Mouse (Mus musculus) embryonic facial prominence, embryonic 12.5 days (tissue): ENCODE results near the gene Srm. TPM values are rescaled to one million over a fixed set of nuclear protein-coding genes. Genes with fewer than 3 reads are reported as not detected.

Source experiments
- ATAC-seq: fragments of 200-750 bp; cut with Nextera tagmentation; 2 replicates; pipeline ENCODE4 v1.8.0; 2017; ENCODE audit not compliant: insufficient number of reproducible peaks, insufficient read depth, low FRiP score, low TSS enrichment
- H3K27ac ChIP-seq: fragments of 300-500 bp; sonication (generic); 2 replicates; pipeline ENCODE4 v1.5.1; 2016; ENCODE audit warnings: mild to moderate bottlenecking
- H3K27me3 ChIP-seq: fragments of 300-500 bp; sonication (generic); 2 replicates; pipeline ENCODE4 v1.6.1; 2016; ENCODE audit warnings: mild to moderate bottlenecking, moderate library complexity
- H3K36me3 ChIP-seq: fragments of 300-500 bp; sonication (generic); 2 replicates; pipeline ENCODE4 v1.6.1; 2016; ENCODE audit warnings: mild to moderate bottlenecking
- H3K4me1 ChIP-seq: fragments of 300-500 bp; sonication (generic); 2 replicates; pipeline ENCODE4 v1.6.1; 2016
- H3K4me2 ChIP-seq: fragments of 300-500 bp; sonication (generic); replicated peaks from 2 replicates; pipeline ENCODE4 v1.6.1; 2016; ENCODE audit warnings: mild to moderate bottlenecking, moderate library complexity
- H3K4me3 ChIP-seq: fragments of 300-500 bp; sonication (generic); 2 replicates; pipeline ENCODE4 v1.5.1; 2016; ENCODE audit warnings: mild to moderate bottlenecking
- H3K9ac ChIP-seq: fragments of 300-500 bp; sonication (generic); 2 replicates; pipeline ENCODE4 v1.6.1; 2016; ENCODE audit warnings: mild to moderate bottlenecking, moderate library complexity
- H3K9me3 ChIP-seq: fragments of 300-500 bp; sonication (generic); 2 replicates; pipeline ENCODE4 v1.6.1; 2016; ENCODE audit warnings: mild to moderate bottlenecking, moderate library complexity
- WGBS: fragments of 180-500 bp; shearing (Covaris S2); methylation state at CpG from one replicate; pipeline ENCODE4 v1.1.7; 2016; 5-methylcytosine and 5-hydroxymethylcytosine counted together
- polyA plus RNA-seq: library from polyadenylated mRNA; unstranded; fragments of >200 nt; fragmentation: Nextera tagmentation; extraction: Ambion mirVana; gene quantifications from 2 replicates; pipeline ENCODE4 v1.2.1, GENCODE M21; 2016

The Srm gene
- polyA plus RNA-seq, 1 experiment from 2014 or later = 206 TPM

- Histone ChIP-seq H3K27me3 (no peaks in the 10 kb centered on the region), H3K4me1 (peaks cover 10% of the 10 kb centered on the region), H3K4me2 (no peak overlapping the region), H3K4me3 (no peak overlapping the region), H3K27ac (no peak overlapping the region), H3K9ac (no peak overlapping the region), H3K36me3 (peaks cover 69% of the 10 kb centered on the region), H3K9me3 (no peaks in the 10 kb centered on the region)
- WGBS = 96% methylated on average over 4 of the region's 4 CpGs
- ATAC-seq = no peak
Measured at GRCm38 (mm10) chr4:148622485-148622884, 31.2 kb downstream of the Srm start.

DNA sequence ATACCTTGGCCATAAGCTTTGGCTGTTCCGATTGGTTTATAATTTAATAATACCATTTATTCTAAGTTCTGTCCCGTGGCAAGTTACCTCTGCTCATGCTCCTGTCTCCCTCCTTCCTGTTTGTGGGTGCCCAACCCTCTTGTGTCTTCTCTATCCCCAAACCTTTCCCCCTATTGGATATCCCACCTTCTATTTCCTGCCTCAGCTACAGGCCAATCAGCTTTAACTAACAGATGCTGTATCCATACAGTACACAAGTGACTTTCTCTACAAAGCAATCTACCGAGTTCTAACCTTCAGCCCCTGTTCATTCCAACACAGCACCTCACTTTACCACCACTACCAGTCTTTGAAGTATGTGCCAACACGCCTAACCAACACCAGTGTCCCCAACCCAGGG lies 32.3 kb downstream of the Srm start:
- WGBS = 86% methylated on average over 4 of the region's 4 CpGs
- H3K27ac ChIP-seq = no peak overlapping the region
- no peak overlapping the region for H3K4me2 ChIP-seq
- peaks cover 10% of the 10 kb centered on the region for H3K4me1 ChIP-seq
- no peak overlapping the region for H3K4me3 ChIP-seq
- H3K36me3 ChIP-seq = peaks cover 63% of the 10 kb centered on the region
- H3K27me3 ChIP-seq = no peaks in the 10 kb centered on the region
- H3K9me3 ChIP-seq = no peaks in the 10 kb centered on the region
- no peak overlapping the region for H3K9ac ChIP-seq
- ATAC-seq = no peak

GRCm38 (mm10) chr4:148625010-148625409 lies 33.7 kb downstream of the Srm start:
- H3K36me3 ChIP-seq = peaks cover 49% of the 10 kb centered on the region
- no peaks in the 10 kb centered on the region for H3K9me3 ChIP-seq
- 82% methylated on average over 10 of the region's 10 CpGs for WGBS

DNA sequence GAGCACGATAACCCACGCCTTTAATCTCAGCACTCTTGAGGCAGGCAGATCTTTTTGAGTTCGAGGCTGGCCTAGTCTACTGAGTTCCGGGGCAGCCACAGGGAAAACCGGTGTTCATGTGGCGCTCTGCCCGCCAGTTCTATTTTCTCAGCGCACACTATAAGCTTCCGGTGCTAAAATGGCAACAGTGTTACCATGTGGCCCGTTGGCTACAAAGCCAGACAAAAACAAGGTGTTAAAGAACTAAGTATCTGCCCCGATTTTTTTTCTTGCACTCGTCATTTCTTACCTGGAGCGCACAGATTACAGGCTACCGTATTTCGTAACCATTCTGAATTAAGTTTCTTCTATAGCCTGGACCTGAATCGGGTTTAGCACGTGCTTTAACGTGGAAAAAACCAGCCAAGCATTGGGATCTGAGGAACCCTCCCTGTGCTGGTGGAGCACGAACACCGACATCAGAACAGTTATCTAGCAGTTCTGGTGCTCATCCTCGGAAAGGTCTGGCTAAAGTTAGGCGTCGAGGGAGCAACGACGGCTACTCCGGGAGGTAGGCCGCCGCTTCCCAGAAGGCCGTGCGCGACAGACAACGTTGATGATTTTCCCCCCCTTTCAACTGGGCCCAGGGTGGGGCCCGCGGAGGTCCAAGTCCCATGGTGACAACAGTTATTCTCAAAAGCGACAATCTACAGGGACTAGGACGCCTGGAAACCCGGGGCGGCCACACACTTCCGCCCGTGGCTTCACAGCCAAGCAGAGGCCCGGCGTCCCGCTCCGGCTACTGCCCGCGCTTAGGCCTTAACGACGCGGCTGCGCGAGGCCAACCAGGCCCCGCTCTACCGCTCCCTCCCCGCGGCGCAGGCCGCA lies 34.7 kb downstream of the Srm start:
- ATAC-seq = peak; percentile 36
- under 1% methylated on average over 57 of the region's 57 CpGs for WGBS
- peak overlapping the region; percentile 77 for H3K4me2 ChIP-seq

More at GRCm38 (mm10) chr4:148625010-148625409, 33.7 kb downstream of the Srm start:
- Histone ChIP-seq H3K27me3 (no peaks in the 10 kb centered on the region), H3K27ac (no peak overlapping the region), H3K4me2 (peak overlapping the region; percentile 77), H3K4me3 (peak overlapping the region; percentile 98; the same call in 1 of the 2 replicates), H3K4me1 (peaks cover 10% of the 10 kb centered on the region), H3K9ac (no peak overlapping the region)
- ATAC-seq = no peak

DNA sequence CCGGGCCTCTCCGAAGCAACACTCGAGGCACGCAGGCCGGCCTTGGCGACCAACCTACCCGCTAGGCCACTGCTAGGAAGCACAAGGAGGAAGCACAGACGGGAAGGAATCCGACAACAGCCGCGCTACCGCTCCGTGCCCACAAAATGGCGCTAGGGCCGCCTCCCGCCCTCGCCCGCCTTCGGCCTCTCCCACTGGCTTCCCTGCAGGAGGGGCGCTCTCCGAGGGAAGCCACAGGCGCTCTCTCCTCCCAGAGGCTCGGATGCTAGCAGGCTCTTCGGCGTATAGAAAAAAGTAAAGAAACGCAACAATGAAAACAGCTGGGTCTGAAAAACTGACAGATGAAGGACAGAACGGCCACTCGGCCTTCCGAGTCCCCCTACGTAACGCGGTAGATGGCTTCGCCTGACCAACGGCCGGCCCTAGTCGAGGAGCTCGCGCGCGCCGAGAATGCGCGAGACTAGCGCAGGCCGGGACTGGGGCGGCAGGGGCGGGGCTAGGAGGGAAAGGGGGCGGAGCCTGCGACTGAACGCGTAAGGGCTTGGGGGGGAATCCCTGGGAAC lies 35.4 kb downstream of the Srm start, which contains the start of gene Tardbp:
Gene Tardbp, minus strand, starts transcription at position 397 of the 563 bp plus-strand sequence.
- peak within 1 kb of the TSS; percentile 100 for H3K9ac ChIP-seq
- peak within 1 kb of the TSS; percentile 98 for H3K4me3 ChIP-seq
- 1% methylated on average over 51 of the region's 51 CpGs for WGBS
- peak within 1 kb of the TSS; percentile 97 for H3K27ac ChIP-seq
- H3K36me3 ChIP-seq = peaks cover 35% of the 10 kb centered on the region
- peaks cover 10% of the 10 kb centered on the region for H3K4me1 ChIP-seq
- H3K9me3 ChIP-seq = no peaks in the 10 kb centered on the region
- H3K27me3 ChIP-seq = no peaks in the 10 kb centered on the region
- H3K4me2 ChIP-seq = peak within 1 kb of the TSS; percentile 77
- ATAC-seq = peak; percentile 93

More for the DNA sequence above, 34.7 kb downstream of the Srm start:
- H3K4me1 ChIP-seq = peaks cover 10% of the 10 kb centered on the region
- H3K9ac ChIP-seq = peak overlapping the region; percentile 100
- H3K4me3 ChIP-seq = peak overlapping the region; percentile 98
- H3K27ac ChIP-seq = peak overlapping the region; percentile 97
- H3K9me3 ChIP-seq = no peaks in the 10 kb centered on the region
- no peaks in the 10 kb centered on the region for H3K27me3 ChIP-seq
- H3K36me3 ChIP-seq = peaks cover 42% of the 10 kb centered on the region

DNA sequence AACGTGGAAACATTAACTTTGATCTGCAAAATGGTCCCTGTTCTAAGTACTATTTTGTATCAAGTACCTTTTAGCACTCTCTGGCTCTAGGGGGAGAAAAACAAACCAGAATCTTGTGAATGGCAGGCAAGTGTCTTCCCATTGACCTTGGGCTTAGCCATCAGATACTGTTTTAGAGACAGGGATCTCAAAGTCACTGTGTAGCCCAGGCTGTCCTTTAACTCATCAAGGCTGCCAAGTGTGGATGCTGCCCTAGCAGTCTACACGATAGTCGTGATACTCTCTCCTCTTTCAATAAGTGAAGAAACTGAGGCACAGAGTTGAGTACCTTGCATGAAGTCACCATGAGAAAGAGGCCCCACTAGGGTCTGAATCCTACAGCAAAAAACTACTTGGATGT lies 35.9 kb downstream of the Srm start:
- Histone ChIP-seq H3K27me3 (no peaks in the 10 kb centered on the region), H3K27ac (no peak overlapping the region), H3K36me3 (peaks cover 29% of the 10 kb centered on the region), H3K4me3 (peak overlapping the region; percentile 98), H3K4me2 (peak overlapping the region; percentile 77), H3K9ac (no peak overlapping the region), H3K9me3 (no peaks in the 10 kb centered on the region), H3K4me1 (peaks cover 10% of the 10 kb centered on the region)
- ATAC-seq = peak; percentile 25; the same call in 1 of the 2 replicates
- 59% methylated on average over 3 of the region's 3 CpGs for WGBS

DNA sequence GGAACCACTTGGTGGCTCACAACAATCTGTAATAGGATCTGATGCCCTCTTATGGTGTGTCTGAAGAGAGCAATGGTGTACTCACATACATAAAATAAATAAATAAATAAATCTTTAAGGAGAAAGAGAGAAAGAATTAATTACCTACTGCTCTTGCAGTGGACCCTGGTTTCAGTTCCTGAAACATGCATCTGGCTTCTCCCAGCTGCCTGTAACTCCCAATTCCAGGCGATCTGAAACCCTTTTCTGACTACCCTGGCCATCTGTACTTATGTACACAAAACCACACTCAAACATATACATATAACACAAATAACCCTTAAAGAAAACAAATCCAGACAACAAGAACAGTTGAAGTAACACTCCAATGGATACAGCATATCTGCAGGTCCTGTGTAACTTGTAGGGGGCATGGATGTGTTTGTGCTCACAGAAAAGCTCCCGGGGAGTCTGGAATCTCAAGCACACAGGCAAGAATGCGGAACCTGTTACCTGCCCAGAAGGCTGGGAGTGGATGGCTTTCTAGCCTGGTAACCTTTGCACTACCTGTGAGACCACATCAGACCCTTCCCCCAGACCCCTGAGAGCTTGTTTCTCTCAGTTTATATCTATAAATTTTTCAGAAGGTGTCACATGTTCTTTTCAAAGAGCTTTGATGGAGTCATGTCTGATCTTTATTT lies 40.9 kb downstream of the Srm start:
- no peak overlapping the region for H3K4me2 ChIP-seq
- no peak overlapping the region for H3K4me3 ChIP-seq
- 61% methylated on average over 3 of the region's 3 CpGs for WGBS
- H3K36me3 ChIP-seq = no peaks in the 10 kb centered on the region
- H3K9me3 ChIP-seq = no peaks in the 10 kb centered on the region
- no peaks in the 10 kb centered on the region for H3K27me3 ChIP-seq
- no peak for ATAC-seq
- no peak overlapping the region for H3K9ac ChIP-seq
- H3K27ac ChIP-seq = no peak overlapping the region
- H3K4me1 ChIP-seq = no peaks in the 10 kb centered on the region

DNA sequence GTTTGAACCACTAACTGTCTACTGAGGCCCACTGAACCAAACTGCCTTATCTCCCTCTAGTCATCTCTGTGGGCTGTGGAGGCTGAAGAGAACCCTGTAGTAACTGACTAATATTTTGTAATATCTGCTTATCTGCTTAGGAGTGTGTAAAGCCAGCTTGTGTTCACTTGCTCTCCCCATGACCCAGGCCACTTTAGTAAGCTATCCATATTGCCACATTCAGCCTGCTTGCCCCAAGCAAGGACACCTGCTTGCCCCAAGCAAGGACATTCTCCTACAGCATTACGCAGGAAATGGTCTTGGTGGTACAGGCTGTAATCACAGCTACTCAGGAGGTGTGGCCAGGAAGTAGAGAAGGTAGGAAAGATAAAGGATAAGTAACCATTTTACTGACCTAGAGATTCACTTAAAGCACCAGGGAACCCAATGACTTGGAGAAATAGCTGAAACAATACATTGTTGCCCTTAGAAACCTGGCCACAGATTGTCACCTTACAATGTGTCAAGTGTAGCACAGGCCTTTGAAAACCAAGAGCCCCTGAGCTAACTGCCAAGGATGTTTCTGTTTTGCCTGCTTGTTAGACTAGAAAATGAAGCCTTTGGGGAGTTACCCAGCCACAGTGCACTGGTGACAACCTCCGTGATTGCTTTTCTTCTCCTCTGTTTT lies 42.2 kb downstream of the Srm start:
- ATAC-seq = no peak
- WGBS = 69% methylated on average over 2 of the region's 2 CpGs
- no peaks in the 10 kb centered on the region for H3K27me3 ChIP-seq
- no peak overlapping the region for H3K27ac ChIP-seq
- H3K4me1 ChIP-seq = no peaks in the 10 kb centered on the region
- no peaks in the 10 kb centered on the region for H3K36me3 ChIP-seq
- H3K4me3 ChIP-seq = no peak overlapping the region
- H3K4me2 ChIP-seq = no peak overlapping the region
- no peak overlapping the region for H3K9ac ChIP-seq
- no peaks in the 10 kb centered on the region for H3K9me3 ChIP-seq

GRCm38 (mm10) chr4:148635309-148635708 lies 44.0 kb downstream of the Srm start:
- Histone ChIP-seq H3K27ac (no peak overlapping the region), H3K4me3 (no peak overlapping the region), H3K27me3 (no peaks in the 10 kb centered on the region), H3K9me3 (no peaks in the 10 kb centered on the region), H3K36me3 (no peaks in the 10 kb centered on the region), H3K4me2 (no peak overlapping the region), H3K9ac (no peak overlapping the region), H3K4me1 (no peaks in the 10 kb centered on the region)
- 74% methylated on average over 2 of the region's 2 CpGs for WGBS
- ATAC-seq = no peak

GRCm38 (mm10) chr4:148638302-148638701 lies 47.0 kb downstream of the Srm start:
- Histone ChIP-seq H3K4me1 (no peaks in the 10 kb centered on the region), H3K9me3 (no peaks in the 10 kb centered on the region), H3K4me2 (no peak overlapping the region), H3K4me3 (no peak overlapping the region), H3K36me3 (no peaks in the 10 kb centered on the region), H3K27me3 (no peaks in the 10 kb centered on the region), H3K27ac (no peak overlapping the region), H3K9ac (no peak overlapping the region)
- WGBS = 53% methylated on average over 9 of the region's 9 CpGs
- no peak for ATAC-seq

- Histone ChIP-seq H3K4me2 (no peak overlapping the region), H3K36me3 (no peaks in the 10 kb centered on the region), H3K4me3 (no peak overlapping the region), H3K9ac (no peak overlapping the region), H3K27me3 (no peaks in the 10 kb centered on the region), H3K27ac (no peak overlapping the region), H3K4me1 (peaks cover 4% of the 10 kb centered on the region; the same call in 1 of the 2 replicates), H3K9me3 (no peaks in the 10 kb centered on the region)
- ATAC-seq = no peak
- 77% methylated on average over 2 of the region's 2 CpGs for WGBS
Measured at GRCm38 (mm10) chr4:148639455-148639854, 48.2 kb downstream of the Srm start.
